In genomic region chr2:18722208-18722830, GRCm38 (mm10) we compare ENCODE assay signal across 30 mouse cellular contexts. TPM values are rescaled to one million over a fixed set of nuclear protein-coding genes. Genes with fewer than 3 reads are reported as not detected.
"Had no signal": no experiment of that assay in that cellular context is flagged by ENCODE, and none has a peak within 500 bp of the region (broad histone marks: within the 10 kb centered on the region; RNA-seq: fewer than 3 reads in every experiment).

No protein-coding gene starts in this region.

- H3K9me3 ChIP-seq: heart, embryonic 10.5 days; heart, embryonic 12.5 days; hindbrain, embryonic 10.5 days; hindbrain, embryonic 12.5 days; kidney, embryonic 15.5 days; limb, embryonic 10.5 days; limb, embryonic 12.5 days; liver, embryonic 13.5 days; liver, embryonic 15.5 days had no signal

- H3K9ac ChIP-seq: heart, embryonic 12.5 days; hindbrain, embryonic 12.5 days; hindbrain, embryonic 14.5 days; kidney, embryonic 15.5 days; limb, embryonic 12.5 days; liver, embryonic 13.5 days; liver, embryonic 15.5 days; liver, postnatal 0 days had no signal

- H3K4me1 ChIP-seq: heart, embryonic 10.5 days; heart, embryonic 12.5 days; hindbrain, embryonic 10.5 days; hindbrain, embryonic 12.5 days; kidney, embryonic 15.5 days; limb, embryonic 10.5 days; limb, embryonic 12.5 days; liver, embryonic 13.5 days; liver, embryonic 15.5 days had no signal

- H3K36me3 ChIP-seq: heart, embryonic 10.5 days; heart, embryonic 12.5 days; hindbrain, embryonic 10.5 days; hindbrain, embryonic 12.5 days; kidney, embryonic 15.5 days; limb, embryonic 10.5 days; limb, embryonic 12.5 days; liver, embryonic 13.5 days; liver, embryonic 15.5 days had no signal

- H3K27me3 ChIP-seq: heart, embryonic 12.5 days; hindbrain, embryonic 12.5 days; kidney, embryonic 15.5 days; limb, embryonic 12.5 days; liver, embryonic 13.5 days; liver, embryonic 15.5 days had no signal

- H3K4me2 ChIP-seq: heart, embryonic 12.5 days; hindbrain, embryonic 12.5 days; hindbrain, embryonic 14.5 days; kidney, embryonic 15.5 days; limb, embryonic 12.5 days; liver, embryonic 11.5 days; liver, embryonic 13.5 days; liver, embryonic 15.5 days had no signal

- DNase-seq: gastrocnemius, postnatal 14 days; gastrocnemius, postnatal 36 days; heart, adult 18-20 months; heart, postnatal 10 days; heart, postnatal 4 days; kidney, adult 11 months; kidney, adult 2 months; kidney, adult 9 months; kidney, postnatal 14 days; kidney, postnatal 36 days; layer of hippocampus, adult 9-11 months; liver; liver, embryonic 13.5 days; liver, postnatal 0 days had no signal

- ATAC-seq: hindbrain, embryonic 16.5 days; intestine, embryonic 16.5 days; liver, postnatal 0 days had no signal

- H3K4me3 ChIP-seq: heart, embryonic 10.5 days; heart, embryonic 12.5 days; hindbrain, embryonic 10.5 days; hindbrain, embryonic 12.5 days; kidney, embryonic 15.5 days; left cerebral cortex, adult 2 months; limb, embryonic 10.5 days; limb, embryonic 12.5 days; liver, embryonic 13.5 days; liver, embryonic 15.5 days had no signal

- H3K27ac ChIP-seq: heart, embryonic 10.5 days; hindbrain, embryonic 10.5 days; hindbrain, embryonic 12.5 days; hindbrain, embryonic 14.5 days; kidney, embryonic 15.5 days; kidney, postnatal 0 days; left cerebral cortex, adult 2 months; limb, embryonic 10.5 days; limb, embryonic 12.5 days; liver, embryonic 13.5 days; liver, embryonic 15.5 days had no signal

RNA-seq across cellular contexts. Expression of gene Spag6, which starts 28.5 kb away (rescaled TPM):
- total RNA-seq: granulocyte monocyte progenitor cell, adult 5-6 weeks had no signal
- polyA plus RNA-seq: heart, embryonic 10.5 days; intestine, embryonic 14.5 days; kidney, embryonic 15.5 days; limb, embryonic 10.5 days; liver, embryonic 11.5 days; liver, embryonic 13.5 days; liver, embryonic 15.5 days; liver, postnatal 0 days had no signal
